Mouse (Mus musculus) embryonic facial prominence, embryonic 14.5 days (tissue): ENCODE data around the gene Mlh3. TPM values are rescaled to one million over a fixed set of nuclear protein-coding genes. Genes with fewer than 3 reads are reported as not detected.
A peak's percentile ranks its signal among the peaks of the same experiment; 100 is the strongest.
"Not testable (repeated sequence)": the region's sequence is repeated elsewhere in the genome, so short reads cannot be mapped to it uniquely, and the experiment has no call there.

ENCODE experiments used
- ATAC-seq: fragments of 200-750 bp; cut with Nextera tagmentation; 2 replicates; pipeline ENCODE4 v1.8.0; 2017; ENCODE audit warnings: low read depth, moderate number of reproducible peaks, moderate TSS enrichment
- DNase-seq: peaks from one replicate; pipeline ENCODE4 v3.0.0-alpha.2; 2015; ENCODE audit warnings: low spot score
- H3K27ac ChIP-seq: fragments of 300-500 bp; sonication (generic); replicated peaks from 2 replicates; pipeline ENCODE4 v1.5.1; 2014; ENCODE audit warnings: low read depth, mild to moderate bottlenecking, low read length, moderate library complexity
- H3K27me3 ChIP-seq: fragments of 300-500 bp; sonication (generic); replicated peaks from 2 replicates; pipeline ENCODE4 v1.6.1; 2014; ENCODE audit warnings: low read length; ENCODE audit not compliant: control insufficient read depth, insufficient read depth
- H3K36me3 ChIP-seq: fragments of 300-500 bp; sonication (generic); 2 replicates; pipeline ENCODE4 v1.6.1; 2014; ENCODE audit warnings: low read length, mixed read lengths; ENCODE audit not compliant: control insufficient read depth, insufficient read depth
- H3K4me1 ChIP-seq: fragments of 300-500 bp; sonication (generic); 2 replicates; pipeline ENCODE4 v1.6.1; 2014; ENCODE audit warnings: antibody characterized with exemption, low read length; ENCODE audit not compliant: control insufficient read depth, insufficient read depth
- H3K4me2 ChIP-seq: fragments of 300-500 bp; sonication (generic); 2 replicates; pipeline ENCODE4 v1.6.1; 2014; ENCODE audit warnings: low read depth, mild to moderate bottlenecking, low read length, moderate library complexity, mixed read lengths
- H3K4me3 ChIP-seq: fragments of 300-500 bp; sonication (generic); 2 replicates; pipeline ENCODE4 v1.5.1; 2014; ENCODE audit warnings: low read depth, mild to moderate bottlenecking, low read length
- H3K9ac ChIP-seq: fragments of 300-500 bp; sonication (generic); 2 replicates; pipeline ENCODE4 v1.6.1; 2014; ENCODE audit warnings: low read depth, mild to moderate bottlenecking, low read length, moderate library complexity, mixed read lengths
- H3K9me3 ChIP-seq: fragments of 300-500 bp; sonication (generic); 2 replicates; pipeline ENCODE4 v1.6.1; 2016; ENCODE audit warnings: low read length; ENCODE audit not compliant: control insufficient read depth
- WGBS: fragments of 180-500 bp; shearing (Covaris S2); extraction: QIAGEN DNeasy Blood & Tissue Kit; methylation state at CpG from one replicate; pipeline ENCODE4 v1.1.7; 2014; 5-methylcytosine and 5-hydroxymethylcytosine counted together
- polyA plus RNA-seq: library from polyadenylated mRNA; unstranded; fragments of >200 nt; fragmentation: Nextera tagmentation; extraction: Ambion mirVana; gene quantifications from 2 replicates; pipeline ENCODE4 v1.2.1, GENCODE M21; 2014

Gene Mlh3
- polyA plus RNA-seq, 1 experiment from 2014 or later = 8.3 TPM

GRCm38 (mm10) chr12:85287809-85288485 is 17.5 kb upstream of the Mlh3 start, which contains the start of gene Acyp1:
TSS of gene Acyp1 (minus strand) at chr12:85288438.
- Histone ChIP-seq H3K4me2 (peak within 1 kb of the TSS; percentile 68), H3K4me1 (peaks cover 10% of the 10 kb centered on the region; the same call in 1 of the 2 replicates), H3K9ac (peak within 1 kb of the TSS; percentile 71), H3K4me3 (peak within 1 kb of the TSS; percentile 42), H3K27ac (peak within 1 kb of the TSS; percentile 49; the same call in 1 of the 2 replicates), H3K36me3 (no peaks in the 10 kb centered on the region), H3K27me3 (no peaks in the 10 kb centered on the region), H3K9me3 (0 out of 2 replicates have a peak, but pooled peaks cover 3% of the 10 kb centered on the region)
- ATAC-seq (peak; percentile 75), DNase-seq (peak; percentile 69)
- 6% methylated on average over 21 of the region's 21 CpGs for WGBS

- H3K9me3 ChIP-seq = 0 out of 2 replicates have a peak, but pooled peaks cover 3% of the 10 kb centered on the region
- H3K36me3 ChIP-seq = no peaks in the 10 kb centered on the region
- DNase-seq (no peak), ATAC-seq (no peak)
- H3K27ac ChIP-seq = no peak overlapping the region
- no peak overlapping the region; the same call in 1 of the 2 replicates for H3K4me2 ChIP-seq
- H3K27me3 ChIP-seq = no peaks in the 10 kb centered on the region
- H3K9ac ChIP-seq = no peak overlapping the region
- no peak overlapping the region for H3K4me3 ChIP-seq
- WGBS = 15% methylated on average over 2 of the region's 5 CpGs
- H3K4me1 ChIP-seq = peaks cover 10% of the 10 kb centered on the region; the same call in 1 of the 2 replicates
Observed at GRCm38 (mm10) chr12:85286941-85287340, 16.5 kb upstream of the Mlh3 start.

GRCm38 (mm10) chr12:85284996-85285395 is 14.6 kb upstream of the Mlh3 start:
- 85% methylated on average over 4 of the region's 4 CpGs for whole genome bisulfite sequencing
- no peaks in the 10 kb centered on the region for H3K36me3 ChIP-seq
- 0 out of 2 replicates have a peak, but pooled peaks cover 3% of the 10 kb centered on the region for H3K9me3 ChIP-seq
- ATAC-seq = no peak
- H3K4me1 ChIP-seq = peaks cover 10% of the 10 kb centered on the region; the same call in 1 of the 2 replicates
- H3K27me3 ChIP-seq = no peaks in the 10 kb centered on the region
- H3K27ac ChIP-seq = no peak overlapping the region
- no peak overlapping the region for H3K9ac ChIP-seq
- no peak overlapping the region for H3K4me2 ChIP-seq
- no peak for DNase-seq
- no peak overlapping the region for H3K4me3 ChIP-seq

DNA sequence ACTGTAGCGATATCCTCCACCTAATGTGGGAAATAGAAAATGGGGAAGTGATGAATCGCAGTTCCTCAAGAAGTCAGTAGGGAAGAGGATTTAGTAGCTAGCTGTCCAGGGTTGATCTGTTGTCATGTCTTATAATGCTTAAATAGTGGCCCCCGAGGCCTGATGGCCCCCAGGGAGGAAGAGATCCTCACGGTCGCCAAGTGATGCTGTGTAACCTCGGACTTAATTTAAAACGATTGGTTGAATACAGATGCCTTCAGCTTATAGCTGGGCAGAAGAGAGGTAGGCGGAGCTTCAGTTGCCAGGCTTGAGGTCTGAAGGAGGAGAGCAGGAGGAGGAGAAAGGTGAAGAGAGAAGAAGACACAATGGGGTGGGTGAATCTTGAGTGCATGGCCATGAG is 13.9 kb upstream of the Mlh3 start:
- H3K9me3 ChIP-seq = 0 out of 2 replicates have a peak, but pooled peaks cover 3% of the 10 kb centered on the region
- no peak overlapping the region for H3K27ac ChIP-seq
- H3K36me3 ChIP-seq = no peaks in the 10 kb centered on the region
- no peak overlapping the region for H3K9ac ChIP-seq
- no peak overlapping the region for H3K4me3 ChIP-seq
- no peak for DNase-seq
- 67% methylated on average over 8 of the region's 8 CpGs for WGBS
- H3K4me2 ChIP-seq = no peak overlapping the region
- no peaks in the 10 kb centered on the region for H3K27me3 ChIP-seq
- no peak for ATAC-seq
- peaks cover 10% of the 10 kb centered on the region; the same call in 1 of the 2 replicates for H3K4me1 ChIP-seq

GRCm38 (mm10) chr12:85281756-85282155 is 11.4 kb upstream of the Mlh3 start:
- not testable (repeated sequence) for H3K9ac ChIP-seq, H3K27ac ChIP-seq, H3K4me2 ChIP-seq, H3K4me3 ChIP-seq, H3K27me3 ChIP-seq, DNase-seq, H3K36me3 ChIP-seq, ATAC-seq, H3K9me3 ChIP-seq, H3K4me1 ChIP-seq
- 67% methylated on average over 1 of the region's 4 CpGs for WGBS

DNA sequence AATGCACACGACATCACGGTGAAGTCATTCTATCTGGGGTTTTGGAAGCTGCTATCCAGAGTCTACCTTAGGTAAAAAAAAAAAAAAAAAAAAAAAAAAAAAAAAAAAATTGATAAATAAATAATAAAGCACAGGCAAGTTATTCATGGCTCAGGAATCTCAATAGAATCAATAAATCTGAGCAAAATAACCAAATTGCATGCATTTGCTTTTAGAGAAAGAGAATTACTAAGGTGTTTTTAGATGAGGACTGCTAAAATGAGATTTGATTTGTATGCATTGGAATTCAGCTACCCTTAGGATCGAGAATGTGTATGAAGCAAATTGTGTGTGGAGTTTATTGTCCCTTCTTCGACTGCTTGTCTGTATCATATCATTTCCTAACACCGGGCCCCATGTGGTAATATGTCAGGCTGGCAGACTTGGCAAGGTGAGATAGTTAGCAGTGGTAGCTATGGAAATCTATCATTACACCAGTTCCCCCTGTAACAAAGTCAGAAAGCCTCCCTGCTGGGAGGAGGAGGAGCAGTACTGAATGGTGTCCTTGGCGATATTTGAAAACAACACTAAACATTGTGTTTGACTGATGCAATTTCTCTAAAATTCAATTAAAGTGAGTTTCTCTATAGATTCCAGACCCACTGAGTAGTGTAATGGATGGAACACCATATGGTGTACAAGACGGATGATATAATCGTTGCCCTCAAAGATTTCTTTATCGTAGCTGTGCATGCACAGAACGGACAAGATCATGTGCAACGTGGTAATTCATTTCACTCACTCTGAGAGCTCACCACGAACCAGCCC is 10.6 kb upstream of the Mlh3 start:
- 65% methylated on average over 12 of the region's 12 CpGs for WGBS
- peak overlapping the region; percentile 70 for H3K4me2 ChIP-seq
- no peaks in the 10 kb centered on the region for H3K4me1 ChIP-seq
- no peaks in the 10 kb centered on the region for H3K36me3 ChIP-seq
- H3K4me3 ChIP-seq = peak overlapping the region; percentile 69; the same call in 1 of the 2 replicates
- H3K9me3 ChIP-seq = no peaks in the 10 kb centered on the region
- ATAC-seq (0 out of 2 replicates have a peak, but pooled peaks have one; percentile 1), DNase-seq (no peak)
- no peaks in the 10 kb centered on the region for H3K27me3 ChIP-seq
- H3K9ac ChIP-seq = no peak overlapping the region
- no peak overlapping the region for H3K27ac ChIP-seq

GRCm38 (mm10) chr12:85280105-85280844 is 9.9 kb upstream of the Mlh3 start:
- Histone ChIP-seq H3K9ac (peak overlapping the region; percentile 81), H3K9me3 (no peaks in the 10 kb centered on the region), H3K36me3 (0 out of 2 replicates have a peak, but pooled peaks cover under 1% of the 10 kb centered on the region), H3K27me3 (no peaks in the 10 kb centered on the region), H3K4me2 (peak overlapping the region; percentile 70), H3K4me3 (peak overlapping the region; percentile 69), H3K27ac (peak overlapping the region; percentile 64), H3K4me1 (no peaks in the 10 kb centered on the region)
- DNase-seq (peak; percentile 98), ATAC-seq (peak; percentile 99)
- WGBS = under 1% methylated on average over 23 of the region's 31 CpGs
